Mouse (Mus musculus): ENCODE measurements around the gene Hlcs.

- TF ChIP-seq POLR2A (IDR thresholded peaks at IDR 0.05; ENCODE audit: borderline replicate concordance, low read depth, low read length) (no peak), CTCF (IDR thresholded peaks at IDR 0.05; ENCODE audit: low read depth, low read length) (no peak)
Measured at GRCm38 (mm10) chr16:94246976-94247375, 66.4 kb downstream of the Hlcs start.

Data from bone marrow macrophage, adult 2 months (primary cell).